Mouse (Mus musculus) cerebellum, adult 2 months (tissue): ENCODE measurements around the gene Olfr1371. TPM values are rescaled to one million over a fixed set of nuclear protein-coding genes. Genes with fewer than 3 reads are reported as not detected.
A peak's percentile ranks its signal among the peaks of the same experiment; 100 is the strongest.

Source experiments
- DNase-seq, 2 experiments: peaks; one replicate each; pipeline ENCODE4 v3.0.0; 2021
- H3K27ac ChIP-seq: fragments of 200-500 bp; 2 replicates; pipeline ENCODE4 v1.5.1; 2012; ENCODE audit warnings: low read length, control low read depth, inconsistent platforms; ENCODE audit not compliant: insufficient read depth
- H3K27me3 ChIP-seq: fragments of 200-500 bp; 2 replicates; pipeline ENCODE4 v1.6.1; 2012; ENCODE audit warnings: inconsistent platforms, mild to moderate bottlenecking, low read length, moderate library complexity; ENCODE audit not compliant: control insufficient read depth, insufficient read depth
- H3K4me1 ChIP-seq: fragments of 200-500 bp; 2 replicates; pipeline ENCODE4 v1.6.1; 2011; ENCODE audit warnings: low read length; ENCODE audit not compliant: control insufficient read depth, insufficient read depth
- H3K4me3 ChIP-seq: fragments of 200-500 bp; replicated peaks from 2 replicates; pipeline ENCODE3; 2011; ENCODE audit warnings: mild to moderate bottlenecking, low read depth, low read length, control low read depth; ENCODE audit not compliant: insufficient read depth
- CTCF ChIP-seq: fragments of 200-500 bp; IDR thresholded peaks from 2 replicates; pipeline ENCODE4 v1.5.1; 2011; ENCODE audit warnings: low read depth, mild to moderate bottlenecking, control low read depth, low read length, moderate library complexity, borderline replicate concordance; ENCODE audit not compliant: insufficient read depth
- POLR2A ChIP-seq: fragments of 200-500 bp; IDR thresholded peaks from 2 replicates; pipeline ENCODE4 v1.6.1; 2011; ENCODE audit warnings: low read length, control low read depth, borderline replicate concordance; ENCODE audit not compliant: insufficient read depth
- WGBS: fragments of 180-500 bp; shearing (Covaris S2); methylation state at CpG from one replicate; pipeline ENCODE4 v1.1.7; 2018; 5-methylcytosine and 5-hydroxymethylcytosine counted together
- polyA plus RNA-seq: library from polyadenylated mRNA; depleted of rRNA; stranded (reverse); fragments of >200 nt; gene quantifications from 2 replicates; pipeline ENCODE4 v1.2.3, GENCODE M21; 2012

Gene Olfr1371
- polyA plus RNA-seq, 1 experiment: not detected

DNA sequence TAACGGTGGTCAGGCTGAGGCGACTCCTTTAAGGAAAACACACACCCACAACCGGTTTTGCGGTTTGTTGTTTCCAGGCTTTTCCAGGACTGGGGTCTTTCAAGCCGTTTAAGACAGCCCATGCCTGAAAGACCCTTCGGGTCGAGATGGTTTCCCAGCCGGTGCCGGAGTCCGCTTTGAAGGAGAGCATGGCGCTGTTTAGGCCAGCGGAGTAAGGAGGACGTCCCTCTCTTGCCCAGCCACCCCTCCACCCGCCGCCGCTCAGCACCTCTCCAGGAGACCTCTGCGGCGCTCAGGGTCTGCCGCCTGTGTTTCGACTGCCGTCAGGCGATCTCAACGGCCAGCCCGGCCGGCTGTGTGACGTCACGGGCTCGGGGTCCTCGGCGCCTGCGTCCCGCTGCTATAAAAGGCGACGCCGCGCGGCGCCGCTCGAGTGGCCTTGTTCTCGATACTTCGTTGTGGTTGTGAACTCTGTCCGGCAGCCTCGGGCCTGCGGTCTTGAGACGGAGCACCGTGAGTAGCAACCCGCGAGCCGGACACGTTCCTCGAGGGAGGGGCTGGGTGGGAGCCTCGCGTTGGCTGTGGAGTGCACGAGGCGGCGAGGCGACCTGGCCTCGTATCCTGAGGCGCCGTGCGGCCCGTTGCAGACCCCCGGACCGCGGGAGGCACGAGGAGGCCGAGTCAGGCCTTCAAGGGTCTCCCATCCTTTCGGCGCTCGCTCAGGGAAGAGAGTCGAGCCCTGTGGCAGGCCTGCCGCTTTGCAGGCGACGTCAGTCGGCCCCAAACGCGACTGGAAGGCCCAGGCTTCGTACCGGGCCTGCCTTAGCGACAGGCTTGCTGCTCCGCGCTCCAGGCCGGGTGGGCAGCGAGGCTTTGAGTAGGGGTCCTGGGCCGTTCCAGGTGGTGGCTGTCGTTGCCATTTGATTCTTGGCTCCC is 18.1 kb upstream of the Olfr1371 start, which contains the start of gene Skp1a:
Gene Skp1a, plus strand, starts transcription at position 390 of the 936 bp plus-strand sequence.
- Histone ChIP-seq H3K4me1 (no peaks in the 10 kb centered on the region), H3K27ac (peak within 1 kb of the TSS; percentile 99), H3K27me3 (no peaks in the 10 kb centered on the region), H3K4me3 (peak within 1 kb of the TSS; percentile 77)
- DNase-seq: peak; percentile 91 to 96
- peak; percentile 94 for TF ChIP-seq POLR2A
- no peak for TF ChIP-seq CTCF
- WGBS: under 1% methylated on average over 87 of the region's 87 CpGs

DNA sequence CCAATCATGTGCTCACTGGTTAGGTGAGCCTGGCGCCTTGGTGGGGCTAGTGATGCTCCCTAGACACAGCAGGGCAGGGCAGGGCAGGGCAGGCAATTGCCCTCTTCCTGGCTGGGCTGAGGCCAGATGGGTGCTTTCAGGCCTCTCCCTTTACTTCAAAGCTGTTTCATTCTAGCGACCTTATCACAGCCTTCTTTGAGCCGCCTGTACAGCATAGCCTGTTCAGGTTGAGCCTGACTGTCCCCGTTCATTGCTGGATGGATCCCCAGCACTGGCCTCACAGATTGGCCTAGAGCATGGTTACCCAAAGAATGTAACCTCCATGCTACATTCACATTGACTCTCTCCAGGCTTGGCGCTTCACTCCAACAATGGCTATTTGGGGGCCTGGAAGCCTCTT is 16.9 kb upstream of the Olfr1371 start:
- H3K4me1 ChIP-seq: no peaks in the 10 kb centered on the region
- no peak for TF ChIP-seq CTCF
- TF ChIP-seq POLR2A: no peak
- no peak overlapping the region for H3K27ac ChIP-seq
- no peak for DNase-seq
- H3K27me3 ChIP-seq: no peaks in the 10 kb centered on the region
- 56% methylated on average over 5 of the region's 5 CpGs for WGBS
- no peak overlapping the region for H3K4me3 ChIP-seq

DNA sequence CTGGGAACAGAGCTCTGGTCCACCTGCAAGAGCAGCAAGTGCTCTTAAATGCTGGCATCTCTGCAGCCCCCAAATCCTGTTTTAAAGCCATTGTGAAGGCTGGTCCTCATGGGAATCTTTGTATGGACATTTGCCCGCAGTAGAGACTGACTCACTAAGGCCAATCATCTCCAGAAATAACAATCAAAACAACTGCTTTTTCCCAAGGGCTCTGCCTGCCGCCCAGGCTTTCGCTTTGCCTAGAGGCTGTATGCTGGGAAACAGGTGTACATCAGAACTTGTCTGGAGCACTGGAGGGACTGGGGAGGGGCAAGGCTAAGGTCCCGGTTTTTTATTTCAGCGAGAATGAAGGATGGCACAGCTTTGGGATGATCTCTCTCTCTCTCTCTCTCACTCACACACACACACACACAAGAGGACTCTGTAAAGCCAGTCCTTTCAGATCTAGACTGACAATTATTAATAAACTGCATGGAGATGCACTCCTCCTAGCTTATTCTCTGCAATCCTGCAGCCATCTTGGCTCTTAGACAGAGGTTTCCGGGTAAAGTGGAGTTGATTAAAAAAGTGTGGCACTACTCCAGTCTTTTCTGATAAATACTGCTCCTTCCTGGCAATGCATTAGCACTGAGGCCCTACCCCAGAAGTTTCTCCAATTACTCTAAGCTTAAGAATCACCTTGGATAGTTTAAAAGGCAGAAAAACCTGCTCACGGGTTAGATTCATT is 15.1 kb upstream of the Olfr1371 start:
- no peak overlapping the region for H3K27ac ChIP-seq
- H3K4me1 ChIP-seq: no peaks in the 10 kb centered on the region
- no peaks in the 10 kb centered on the region for H3K27me3 ChIP-seq
- DNase-seq: no peak
- no peak overlapping the region for H3K4me3 ChIP-seq
- no peak for TF ChIP-seq CTCF
- no peak for TF ChIP-seq POLR2A
- 67% methylated on average over 7 of the region's 7 CpGs for WGBS

DNA sequence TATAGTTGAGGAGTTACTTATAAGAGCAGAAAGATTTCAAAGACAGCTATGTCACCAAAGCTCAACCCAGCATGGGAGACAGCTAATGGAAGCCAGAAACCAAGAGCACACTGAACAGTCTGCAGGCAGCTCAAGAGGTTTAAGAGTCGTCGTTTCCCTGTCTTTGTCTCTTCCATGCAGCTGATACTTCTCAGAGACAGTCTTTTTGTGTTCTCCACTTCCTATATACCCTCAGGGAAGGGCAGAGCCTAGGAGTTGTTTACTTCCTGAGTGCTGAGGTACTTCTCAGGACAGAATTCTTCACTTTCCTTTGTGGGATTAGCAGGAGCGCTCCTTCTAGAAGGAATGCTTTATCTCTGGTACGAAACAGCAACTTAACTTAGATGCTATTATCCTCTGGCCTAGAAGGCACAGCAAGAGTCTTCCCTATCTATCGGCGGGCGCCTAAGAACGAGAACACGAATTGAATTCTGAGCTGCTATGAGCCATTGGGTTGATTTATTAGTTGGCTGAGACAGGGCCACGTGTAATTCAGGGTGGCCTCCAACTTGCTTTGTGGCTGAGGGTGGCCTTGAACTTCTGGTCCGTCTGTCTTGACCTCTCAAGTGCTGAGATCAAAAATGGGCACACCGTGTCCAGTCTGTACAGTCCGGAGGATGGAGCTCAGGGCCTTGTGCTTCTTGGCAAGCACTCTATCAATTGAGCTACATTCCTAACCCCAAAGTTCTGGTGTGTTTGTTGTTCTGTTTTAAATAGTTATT is 13.9 kb upstream of the Olfr1371 start:
- H3K27me3 ChIP-seq: no peaks in the 10 kb centered on the region
- no peaks in the 10 kb centered on the region for H3K4me1 ChIP-seq
- WGBS: 83% methylated on average over 13 of the region's 13 CpGs
- TF ChIP-seq CTCF: no peak
- TF ChIP-seq POLR2A: no peak
- DNase-seq: no peak
- no peak overlapping the region for H3K27ac ChIP-seq
- no peak overlapping the region for H3K4me3 ChIP-seq

DNA sequence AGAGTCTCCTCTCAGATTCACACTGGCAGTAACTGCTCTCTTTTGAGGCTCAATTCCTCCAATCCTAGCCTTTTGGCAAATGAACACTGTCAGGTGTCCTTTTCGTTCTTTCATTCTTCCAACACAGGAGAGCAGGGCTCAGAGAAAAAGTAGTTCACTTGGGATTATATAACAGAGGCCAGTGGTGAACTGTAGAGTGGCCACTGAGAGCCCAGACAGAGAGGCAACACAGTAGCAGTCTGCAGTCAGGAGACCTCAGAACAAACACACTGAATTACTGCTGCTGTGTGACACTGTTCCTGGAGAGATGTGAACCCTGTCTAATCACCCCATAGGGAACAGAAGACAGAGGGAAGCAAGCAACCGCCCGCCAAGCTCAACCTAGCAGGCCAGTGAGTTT is 13.3 kb upstream of the Olfr1371 start:
- Histone ChIP-seq H3K4me1 (no peaks in the 10 kb centered on the region), H3K4me3 (no peak overlapping the region), H3K27ac (no peak overlapping the region), H3K27me3 (no peaks in the 10 kb centered on the region)
- WGBS: 77% methylated on average over 3 of the region's 3 CpGs
- TF ChIP-seq POLR2A (no peak), CTCF (no peak)
- no peak for DNase-seq

DNA sequence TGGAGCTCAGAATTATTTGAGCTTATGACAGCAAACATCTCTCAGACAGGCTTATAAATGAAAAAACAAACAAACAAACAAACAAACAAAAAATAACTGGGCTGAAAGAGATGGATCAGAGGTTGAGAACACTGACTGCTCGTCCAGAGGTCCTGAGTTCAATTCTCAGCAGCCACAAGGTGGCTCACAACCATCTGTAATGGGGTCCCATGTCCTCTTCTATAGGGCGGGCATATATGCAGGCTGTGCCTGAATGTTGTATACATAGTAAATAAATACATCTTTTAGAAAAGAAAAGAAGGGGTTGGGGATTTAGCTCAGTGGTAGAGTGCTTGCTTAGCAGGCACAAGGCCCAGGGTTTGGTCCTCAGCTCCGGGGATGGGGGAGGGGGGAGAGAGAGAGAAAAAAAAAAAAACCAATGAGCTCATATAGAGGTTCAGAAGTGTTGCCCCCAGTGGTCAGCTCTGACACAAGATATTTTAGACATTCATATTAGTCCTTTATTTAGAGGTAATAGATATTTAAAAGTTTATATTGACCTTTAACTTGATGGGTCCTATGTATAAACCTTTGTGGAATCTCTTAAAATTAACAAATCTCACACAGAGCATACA is 12.3 kb upstream of the Olfr1371 start:
- TF ChIP-seq POLR2A (no peak), CTCF (no peak)
- WGBS: 64% methylated on average over 3 of the region's 3 CpGs
- no peak overlapping the region for H3K27ac ChIP-seq
- no peaks in the 10 kb centered on the region for H3K4me1 ChIP-seq
- no peak for DNase-seq
- no peaks in the 10 kb centered on the region for H3K27me3 ChIP-seq
- no peak overlapping the region for H3K4me3 ChIP-seq
